Mouse (Mus musculus): Measurements from ENCODE around the gene Slc25a18.

DNA sequence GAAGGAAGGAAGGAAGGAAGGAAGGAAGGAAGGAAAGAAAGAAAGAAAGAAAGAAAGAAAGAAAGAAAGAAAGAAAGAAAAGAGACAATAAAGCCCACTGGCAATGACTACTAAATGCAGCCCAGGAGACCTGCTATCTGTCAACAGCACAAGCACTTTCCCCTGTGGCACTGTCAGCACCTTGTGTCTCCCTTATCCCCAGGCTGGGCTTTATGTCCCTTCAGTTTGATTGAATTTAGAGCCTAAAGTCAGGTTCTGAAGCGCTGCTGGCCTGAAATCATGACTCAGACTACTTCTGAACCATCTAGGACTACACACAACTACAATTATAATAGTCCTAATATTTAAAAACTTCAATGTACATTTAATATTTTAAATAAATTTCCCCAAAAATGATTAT, 47.6 kb downstream of the Slc25a18 start:
- TF ChIP-seq MYOG (IDR thresholded peaks at IDR 0.05; ENCODE audit: control insufficient read depth, extremely low read depth, insufficient read length): no peak
- TF ChIP-seq CTCF (IDR thresholded peaks at IDR 0.05; ENCODE audit: control insufficient read depth, insufficient read depth, insufficient read length): no peak
- TF ChIP-seq MAX (IDR thresholded peaks at IDR 0.05): no peak
- TF ChIP-seq MYOD1 (IDR thresholded peaks at IDR 0.05; ENCODE audit: control insufficient read depth, insufficient read length, low read depth): no peak
- no peak for TF ChIP-seq USF1 (IDR thresholded peaks at IDR 0.05; ENCODE audit: low read depth)
- no peak for TF ChIP-seq CEBPB (IDR thresholded peaks at IDR 0.05; ENCODE audit: low read depth)

Data from C2C12 (cell line).